Mouse (Mus musculus) frontal cortex, postnatal 10 days (tissue): ENCODE data around the gene Icam5.
"Not testable (repeated sequence)": the region's sequence is repeated elsewhere in the genome, so short reads cannot be mapped to it uniquely, and the experiment has no call there.

Experiments used
- DNase-seq, 2 experiments: peaks; one replicate each; pipeline ENCODE4 v3.0.0; 2022; ENCODE audit warnings: low spot score in 2 of 2, mixed read lengths in 1 of 2

Gene Icam5

GRCm38 (mm10) chr9:21035586-21035985 lies 3.7 kb downstream of the Icam5 start:
- no peak for DNase-seq

DNA sequence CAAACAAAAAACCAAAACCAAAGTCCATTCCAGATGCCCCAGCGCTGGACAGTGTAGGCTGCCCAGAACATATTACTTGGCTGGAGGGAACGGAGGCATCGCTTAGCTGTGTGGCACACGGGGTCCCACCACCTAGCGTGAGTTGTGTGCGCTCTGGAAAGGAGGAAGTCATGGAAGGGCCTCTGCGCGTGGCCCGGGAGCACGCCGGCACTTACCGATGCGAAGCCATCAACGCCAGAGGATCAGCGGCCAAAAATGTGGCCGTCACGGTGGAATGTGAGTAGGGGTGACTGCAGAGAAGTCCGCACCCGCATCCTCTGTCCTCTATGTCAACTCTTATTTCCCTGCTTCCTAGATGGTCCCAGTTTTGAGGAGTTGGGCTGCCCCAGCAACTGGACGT lies 4.3 kb downstream of the Icam5 start:
- DNase-seq: no peak

DNA sequence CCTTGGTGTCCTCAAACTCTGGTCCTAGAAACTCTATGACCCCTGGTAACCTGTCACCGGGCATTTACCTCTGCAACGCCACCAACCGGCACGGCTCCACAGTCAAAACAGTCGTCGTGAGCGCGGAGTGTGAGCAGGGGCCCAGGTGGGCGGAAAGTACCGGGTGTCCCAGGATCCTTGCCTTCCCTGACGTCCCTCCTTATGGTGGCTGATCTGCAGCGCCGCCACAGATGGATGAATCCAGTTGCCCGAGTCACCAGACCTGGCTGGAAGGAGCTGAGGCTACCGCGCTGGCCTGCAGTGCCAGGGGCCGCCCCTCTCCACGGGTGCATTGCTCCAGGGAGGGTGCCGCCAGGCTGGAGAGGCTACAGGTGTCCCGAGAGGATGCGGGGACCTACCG lies 4.8 kb downstream of the Icam5 start:
- no peak for DNase-seq

GRCm38 (mm10) chr9:21037481-21037891 lies 5.6 kb downstream of the Icam5 start:
- DNase-seq: peak in 1 of 2 experiments; percentile 44

- no peak for DNase-seq
Observed at GRCm38 (mm10) chr9:21039779-21040178, 7.9 kb downstream of the Icam5 start.

GRCm38 (mm10) chr9:21041308-21041707 lies 9.4 kb downstream of the Icam5 start:
- peak; percentile 41 to 68 for DNase-seq

DNA sequence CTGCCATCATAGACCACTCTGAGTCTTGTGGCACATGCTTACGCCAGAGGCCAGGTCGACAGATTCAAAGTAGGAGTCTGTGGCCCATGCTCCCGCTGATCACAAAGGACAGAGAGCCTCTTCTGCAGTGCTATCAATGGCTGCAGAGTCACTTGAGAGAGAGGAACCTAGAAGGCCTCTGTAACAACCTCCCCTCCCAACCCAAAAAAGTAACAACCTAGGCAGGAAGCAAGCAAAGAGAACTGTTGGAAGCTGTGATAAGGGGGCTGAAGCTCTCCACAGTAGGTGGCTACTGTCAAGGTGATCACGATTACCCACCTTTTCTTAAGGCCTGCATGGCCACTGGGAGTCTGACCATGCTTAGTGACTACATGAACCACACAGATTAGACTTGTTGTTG lies 11.7 kb downstream of the Icam5 start:
- DNase-seq: no peak

DNA sequence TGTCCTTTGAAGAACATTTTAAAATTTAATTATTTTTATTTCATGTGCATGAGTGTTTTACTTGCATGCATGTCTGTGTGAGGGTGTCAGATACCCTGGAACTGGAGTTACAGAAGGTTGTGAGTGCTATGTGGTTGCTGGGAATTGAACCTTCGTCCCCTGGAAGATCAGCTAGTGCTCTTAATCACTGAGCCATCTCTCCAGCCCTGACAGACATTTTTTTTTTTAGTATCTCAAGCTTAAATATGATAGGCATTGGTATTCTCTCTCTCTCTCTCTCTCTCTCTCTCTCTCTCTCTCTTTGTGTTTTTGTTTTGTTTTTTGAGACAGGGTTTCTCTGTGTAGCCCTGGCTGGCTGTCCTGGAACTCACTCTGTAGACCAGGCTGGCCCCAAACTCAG lies 12.9 kb downstream of the Icam5 start:
- DNase-seq: not testable (repeated sequence)

DNA sequence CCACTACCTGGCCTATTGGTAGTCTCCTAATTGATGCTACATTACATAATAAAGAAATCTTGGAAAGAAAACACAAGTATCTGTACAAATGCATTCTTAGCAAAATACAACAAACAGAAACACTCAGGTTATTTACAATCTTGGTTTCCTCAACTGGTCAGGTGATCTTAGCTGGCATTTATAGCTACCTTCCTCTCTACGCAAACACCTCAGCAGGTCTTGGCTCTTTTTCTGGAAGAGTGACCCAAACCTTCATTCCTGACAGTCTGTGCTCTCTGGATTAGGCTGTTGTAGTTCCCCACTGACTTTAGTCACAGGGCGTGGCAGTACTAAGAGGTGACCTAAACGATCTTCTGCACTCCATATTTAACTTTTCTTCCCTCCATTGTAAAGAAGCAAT lies 13.4 kb downstream of the Icam5 start:
- DNase-seq: no peak

DNA sequence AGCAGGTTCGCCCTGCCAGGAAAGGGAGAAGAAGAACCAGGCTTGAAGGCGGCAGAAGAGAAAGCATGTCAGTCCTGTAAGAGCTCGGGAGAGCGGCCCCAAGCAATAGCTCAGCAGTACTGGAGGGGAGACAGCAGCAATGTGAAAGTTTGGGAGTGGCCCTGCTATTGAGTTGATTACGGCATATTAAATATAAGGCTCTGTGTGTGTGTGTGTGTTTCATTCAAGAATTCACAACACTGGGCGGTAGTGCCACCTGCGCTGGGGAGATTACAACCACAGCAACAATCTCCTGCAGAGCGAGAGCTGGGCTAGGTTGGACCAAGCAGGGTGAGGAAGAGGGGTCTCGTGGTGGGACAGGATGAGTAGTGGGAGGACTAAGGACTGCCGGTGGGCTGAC lies 19.7 kb downstream of the Icam5 start:
- no peak for DNase-seq

- peak in 1 of 2 experiments; percentile 67 for DNase-seq
Observed at GRCm38 (mm10) chr9:21062928-21063327, 31.1 kb downstream of the Icam5 start.

GRCm38 (mm10) chr9:21067006-21067684 lies 35.3 kb downstream of the Icam5 start, which contains the start of gene Zglp1:
TSS of gene Zglp1 (minus strand) at chr9:21067093.
- DNase-seq: no peak

GRCm38 (mm10) chr9:21072641-21073040 lies 40.8 kb downstream of the Icam5 start:
- no peak for DNase-seq

DNA sequence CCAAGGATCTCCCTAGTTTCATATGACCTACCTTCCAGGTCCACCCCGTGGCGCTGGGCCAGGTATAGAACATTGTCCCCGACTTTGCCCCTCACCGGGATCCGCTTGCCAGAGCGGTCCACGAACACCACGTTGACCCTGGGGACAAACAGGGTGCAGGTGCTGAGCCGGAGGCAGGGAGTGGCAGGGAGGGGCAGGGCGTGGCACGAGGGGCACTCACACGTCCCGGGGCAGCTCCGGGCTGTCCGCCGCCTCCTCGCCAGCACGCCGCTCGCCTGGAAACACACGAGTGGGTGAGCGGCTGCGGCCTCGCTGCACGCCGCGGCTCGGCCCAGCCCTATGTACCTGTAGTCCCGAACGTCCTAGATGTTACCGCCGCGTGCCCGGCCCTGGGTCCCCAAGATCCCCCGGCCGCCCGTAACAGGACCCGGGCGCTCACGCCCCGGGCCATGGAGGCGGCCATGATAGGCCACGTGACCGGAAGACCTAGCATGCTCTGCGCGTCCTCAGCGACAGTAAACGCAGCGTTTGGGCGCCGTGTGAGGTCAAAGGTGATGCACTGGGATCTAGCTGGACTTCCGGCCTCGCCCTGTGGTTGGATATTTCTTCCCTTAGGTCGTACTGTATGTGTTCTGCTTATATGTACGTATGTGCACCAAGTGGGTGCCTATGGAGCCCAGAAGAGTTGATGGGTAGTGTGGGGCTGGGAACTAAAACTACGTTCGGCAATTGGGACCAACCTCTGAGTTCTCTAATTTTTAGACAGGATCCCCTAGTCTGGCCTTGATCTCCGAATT lies 41.4 kb downstream of the Icam5 start, which contains the start of the genes Gm49373 and Fdx1l:
Gene Gm49373 (minus strand): TSS at position 53 of the 797 bp plus-strand sequence.
Gene Fdx1l (minus strand): TSS at position 571 of the 797 bp plus-strand sequence.
- peak; percentile 83 to 90 for DNase-seq

- no peak for DNase-seq
Observed at GRCm38 (mm10) chr9:21074173-21074572, 42.3 kb downstream of the Icam5 start.

DNA sequence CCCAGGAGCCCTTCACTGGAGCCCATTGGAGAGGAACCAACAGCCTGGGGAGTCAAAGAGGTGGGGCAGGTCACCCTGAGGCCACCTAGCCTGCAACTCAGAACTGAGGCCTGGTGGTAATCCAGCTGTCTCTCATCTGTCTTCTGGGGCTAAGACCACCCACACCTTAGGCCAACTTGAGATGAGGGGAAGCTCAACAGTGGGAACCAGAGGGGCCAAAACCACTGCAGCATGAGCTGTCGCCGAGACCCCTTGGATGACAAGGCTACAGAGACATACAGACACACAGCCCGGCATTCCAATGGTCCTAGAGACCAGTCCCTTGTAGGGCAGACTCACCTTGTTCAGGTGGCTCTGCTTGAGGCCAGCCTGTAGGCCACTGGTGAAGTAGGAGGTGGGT lies 43.8 kb downstream of the Icam5 start:
- DNase-seq: no peak

- DNase-seq: no peak
Observed at GRCm38 (mm10) chr9:21081127-21081526, 49.3 kb downstream of the Icam5 start.

GRCm38 (mm10) chr9:21083324-21083723 lies 51.5 kb downstream of the Icam5 start:
- no peak for DNase-seq
